Mouse (Mus musculus) cerebellum, postnatal 4 days (tissue): ENCODE data around the gene Nrm.

Source experiments
- DNase-seq, 2 experiments: peaks; one replicate each; pipeline ENCODE4 v3.0.0; 2022; ENCODE audit warnings: low spot score in 2 of 2, mixed read lengths in 1 of 2

Nrm gene

GRCm38 (mm10) chr17:35903992-35904355 is 42.9 kb downstream of the Nrm start:
- DNase-seq, result no peak

GRCm38 (mm10) chr17:35905587-35905986 is 44.5 kb downstream of the Nrm start:
- no peak for DNase-seq

GRCm38 (mm10) chr17:35907609-35908008 is 46.5 kb downstream of the Nrm start:
- no peak for DNase-seq

GRCm38 (mm10) chr17:35909186-35909918 is 48.2 kb downstream of the Nrm start:
- no peak for DNase-seq

- peak; percentile 84 to 95 for DNase-seq
Measured at GRCm38 (mm10) chr17:35909919-35910369, 48.8 kb downstream of the Nrm start, which contains the start of gene Atat1. Gene Atat1, minus strand, starts transcription at chr17:35910075.

GRCm38 (mm10) chr17:35914975-35915374 is 53.9 kb downstream of the Nrm start:
- no peak for DNase-seq
